Mouse (Mus musculus): Measurements from ENCODE around the gene Man1c1. TPM values are rescaled to one million over a fixed set of nuclear protein-coding genes. Genes with fewer than 3 reads are reported as not detected.

The Man1c1 gene
- total RNA-seq, 2 experiments from 2014 or later: 12.2 to 13.7 TPM

DNA sequence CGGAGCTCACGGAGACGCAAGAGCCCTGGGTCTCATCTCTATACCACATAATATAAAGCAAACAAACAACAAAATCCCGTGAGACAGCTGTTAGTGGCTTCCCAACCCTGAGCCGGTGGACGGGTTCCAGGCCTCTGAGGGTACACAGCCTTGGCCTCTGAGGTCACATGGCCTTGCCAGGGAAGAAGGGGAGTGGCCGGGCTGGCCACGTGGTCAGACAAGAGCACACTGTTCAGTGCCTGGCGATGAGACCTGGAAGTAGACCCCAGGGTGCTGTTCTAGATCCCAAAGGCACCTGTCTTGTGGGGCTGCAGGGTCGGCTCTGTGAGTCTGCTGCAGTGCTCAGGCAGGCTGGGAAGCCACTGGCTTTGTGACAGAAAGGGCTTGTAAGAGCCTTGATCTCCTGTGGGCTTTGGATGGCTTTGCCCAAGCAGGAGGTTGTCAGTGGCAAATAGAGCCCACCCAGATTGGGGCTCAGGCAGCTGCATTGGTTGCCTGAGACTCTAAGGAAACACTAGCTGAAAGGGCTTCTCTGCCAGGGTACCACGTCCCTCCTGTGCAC lies 116.4 kb downstream of the Man1c1 start:
- intact Hi-C loops (cut with DNase I): no loop called here

DNA sequence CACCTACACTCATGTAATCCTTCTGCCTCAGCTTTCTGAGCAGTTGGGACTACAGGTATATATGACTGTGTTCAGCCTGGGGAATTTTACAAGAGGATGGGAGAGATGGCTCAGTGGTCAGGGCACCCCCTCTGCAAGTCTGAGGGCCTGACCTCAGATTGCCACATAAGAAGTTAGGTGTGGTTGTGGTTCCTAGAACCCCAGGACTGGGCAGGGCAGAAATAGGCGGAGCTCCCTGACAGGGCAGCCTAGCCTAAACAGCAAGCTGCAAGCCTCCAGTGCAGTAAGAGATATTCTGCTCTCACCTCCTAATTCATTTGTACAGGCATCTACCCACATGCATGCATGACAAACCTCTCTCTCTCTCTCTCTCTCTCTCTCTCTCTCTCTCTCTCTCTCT lies 117.5 kb downstream of the Man1c1 start:
- DNase-seq: no peak
- intact Hi-C loops (cut with DNase I): no loop called here

More for the DNA sequence above, 116.4 kb downstream of the Man1c1 start:
- DNase-seq: peak; percentile 66

DNA sequence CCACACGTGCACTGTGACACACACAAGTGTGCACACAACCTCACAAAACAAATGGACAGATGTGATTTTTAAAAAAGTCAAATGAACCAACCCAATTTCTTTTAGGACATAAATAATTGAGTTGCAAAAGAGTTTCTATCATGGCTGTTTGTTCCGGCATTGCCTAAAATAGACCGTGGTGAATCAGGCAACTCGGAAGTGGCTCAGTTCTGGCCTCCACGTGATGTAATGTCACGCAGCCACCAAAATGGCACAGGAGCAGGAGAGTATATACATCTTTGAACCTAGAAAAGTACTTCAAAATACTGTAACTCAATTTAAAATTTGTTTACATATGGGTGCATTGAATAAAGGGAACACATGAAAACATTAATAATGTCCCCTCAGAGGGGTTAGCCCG lies 118.0 kb downstream of the Man1c1 start:
- no peak for DNase-seq
- intact Hi-C loops (cut with DNase I): no loop called here

DNA sequence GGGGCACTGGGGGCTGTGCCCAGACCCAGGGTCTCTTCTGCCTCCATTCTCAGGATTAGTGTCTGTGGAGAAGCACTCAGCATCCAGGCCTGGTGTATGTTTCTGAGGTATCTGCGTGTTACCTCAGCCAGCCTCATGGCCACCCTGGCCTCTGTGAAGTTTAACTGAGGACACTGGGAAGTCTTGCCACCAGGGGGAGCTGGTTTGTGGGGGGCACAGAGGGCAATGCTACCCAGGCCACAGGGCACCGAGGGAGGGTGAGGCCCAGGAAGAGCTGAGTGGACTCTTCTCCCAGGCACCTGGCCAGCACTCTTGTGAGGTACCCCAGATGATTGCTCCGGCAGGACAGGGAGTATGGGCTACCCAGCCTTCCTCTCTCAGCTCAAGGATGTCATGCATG lies 120.6 kb downstream of the Man1c1 start:
- DNase-seq: no peak
- intact Hi-C loops (cut with DNase I): no loop called here

DNA sequence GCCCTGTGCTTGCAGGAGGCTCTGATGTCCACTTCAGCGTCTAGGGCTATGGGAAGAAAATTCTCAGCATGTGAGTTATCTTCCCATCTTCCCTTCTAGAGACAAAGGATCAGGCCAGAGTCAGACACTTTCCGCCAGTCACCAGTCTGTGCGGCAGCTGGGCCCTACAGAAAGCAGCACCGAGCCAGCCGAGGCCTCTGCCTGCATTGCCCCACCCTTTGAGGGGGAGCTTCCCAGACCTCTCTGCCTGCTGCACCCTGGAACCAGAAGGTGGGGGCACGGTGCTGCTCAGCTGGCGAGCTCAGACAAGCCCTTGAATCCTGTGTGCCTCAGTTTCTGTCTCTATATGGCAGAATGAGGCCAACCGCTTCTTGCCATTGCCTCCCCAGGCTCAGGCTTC lies 122.7 kb downstream of the Man1c1 start:
- peak; percentile 79 for DNase-seq
- intact Hi-C loops (cut with DNase I): no loop called here

DNA sequence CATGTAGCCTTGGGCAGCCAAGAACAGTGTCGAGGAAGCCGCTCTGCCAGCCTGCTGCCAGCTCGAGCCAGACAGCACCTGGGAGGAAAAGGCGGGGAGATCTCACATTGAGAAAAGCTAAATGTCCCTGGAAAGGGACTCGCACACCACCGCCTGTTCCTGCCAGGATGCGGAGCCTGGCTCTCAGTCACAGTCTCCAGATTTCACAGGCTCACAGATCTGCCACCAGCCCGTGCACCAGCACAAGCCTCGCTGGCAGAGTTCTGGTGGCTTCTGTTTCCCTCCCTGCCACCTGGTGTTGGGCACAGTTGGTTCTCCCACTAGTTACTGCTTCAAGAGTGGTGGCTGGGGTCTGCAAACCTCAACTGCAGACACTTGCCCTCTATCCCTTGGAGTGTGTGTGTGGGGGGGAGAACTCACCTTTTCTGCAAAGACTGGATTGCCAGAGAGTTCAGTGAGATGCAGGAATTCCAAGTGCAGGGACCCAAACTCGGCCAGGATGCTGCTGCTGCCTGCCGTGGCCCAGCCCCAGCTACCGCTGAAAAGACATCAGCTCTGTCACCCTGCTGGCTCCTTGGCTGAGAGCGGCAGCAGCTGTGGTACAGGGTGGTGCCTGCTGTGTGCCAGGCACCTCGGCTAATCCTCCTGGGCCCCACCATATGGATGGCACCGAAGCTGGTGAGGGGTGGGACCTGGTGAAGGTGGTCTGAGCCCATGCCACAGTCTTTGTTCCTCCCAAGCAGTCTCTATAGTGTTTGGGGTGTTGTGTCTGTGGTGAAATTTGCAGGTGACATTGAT lies 123.5 kb downstream of the Man1c1 start:
- intact Hi-C loops (cut with DNase I): no loop called here

DNA sequence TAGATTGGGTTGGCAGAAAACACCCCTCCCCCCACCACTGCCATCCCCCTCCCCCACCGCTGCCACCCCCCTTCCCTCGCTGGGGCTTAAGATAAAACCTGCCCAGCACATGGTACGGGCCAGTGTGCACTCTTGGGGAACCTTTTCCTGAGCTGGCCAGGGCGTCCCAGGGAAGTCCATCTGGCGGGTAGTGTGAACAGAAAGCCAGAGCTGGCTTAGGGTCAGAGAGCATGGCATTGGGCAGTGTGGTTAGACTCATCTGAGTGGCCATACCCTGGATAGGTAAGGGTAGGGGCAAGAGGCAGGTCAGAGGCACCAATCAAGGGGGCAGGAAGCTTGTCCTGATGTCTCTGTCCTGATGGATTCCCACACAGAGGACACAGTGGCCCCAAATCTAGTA lies 124.5 kb downstream of the Man1c1 start:
- DNase-seq: no peak
- intact Hi-C loops (cut with DNase I): no loop called here

More for the DNA sequence above, 123.5 kb downstream of the Man1c1 start:
- peak; percentile 88 for DNase-seq

DNA sequence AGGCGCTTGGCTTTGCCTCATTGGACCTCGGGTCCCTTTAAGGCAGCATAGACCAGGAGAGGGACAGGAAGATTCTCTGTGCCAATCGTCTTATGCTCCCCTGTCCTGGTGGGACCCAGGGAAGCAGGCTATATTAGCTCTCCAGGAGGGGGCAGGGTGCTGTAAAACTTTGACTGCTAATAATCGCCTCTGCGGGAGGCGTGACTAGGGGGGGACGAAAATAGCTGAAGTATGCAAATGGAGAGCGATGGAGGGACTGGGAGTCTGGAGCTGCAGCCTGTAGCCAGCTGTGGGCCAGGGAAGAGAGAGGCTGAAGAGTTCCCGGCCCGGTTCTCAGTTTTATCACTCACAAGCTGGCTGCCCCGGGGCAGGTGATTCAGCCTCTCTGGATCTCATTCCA lies 124.9 kb downstream of the Man1c1 start:
- intact Hi-C loops (cut with DNase I): no loop called here
- DNase-seq: no peak

DNA sequence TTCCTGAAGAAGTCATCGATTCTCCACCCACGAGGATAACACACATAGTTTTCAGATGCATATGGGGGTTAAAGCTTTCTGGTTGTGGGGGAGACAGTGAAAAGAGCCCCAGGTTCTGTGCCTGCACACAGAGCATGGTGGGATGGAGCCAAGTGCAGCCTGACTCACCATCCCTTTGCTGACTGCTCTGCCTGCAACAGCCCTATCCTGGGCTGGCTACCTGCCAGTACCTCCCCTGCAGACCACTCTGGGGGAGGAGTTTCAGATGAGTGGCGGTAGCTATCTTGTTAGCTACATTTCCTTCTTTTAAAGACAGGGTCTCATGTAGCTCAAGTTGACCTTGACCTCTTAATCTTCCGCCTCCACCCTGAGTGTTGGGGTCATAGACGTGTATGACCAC lies 125.7 kb downstream of the Man1c1 start:
- peak; percentile 70 for DNase-seq
- intact Hi-C loops (cut with DNase I): no loop called here

DNA sequence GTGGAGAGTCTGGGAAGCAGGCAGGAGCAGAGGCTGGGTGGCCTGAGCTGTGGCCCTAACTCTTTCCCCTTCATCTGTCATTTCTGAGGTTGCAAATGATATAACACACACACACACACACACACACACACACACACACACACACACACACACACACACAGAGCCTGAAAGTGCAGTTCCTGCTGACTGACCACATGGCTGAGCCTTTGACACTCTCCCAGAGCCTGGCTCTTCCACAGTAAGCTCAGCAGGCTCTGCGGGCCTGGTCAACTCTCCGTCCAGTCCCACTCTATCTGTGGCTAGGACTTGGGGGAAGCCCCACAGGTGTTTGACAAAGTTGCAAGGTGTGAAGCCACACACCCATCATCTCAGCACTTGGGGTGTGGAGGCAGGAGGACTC lies 126.8 kb downstream of the Man1c1 start:
- no peak for DNase-seq
- intact Hi-C loops (cut with DNase I): no loop called here

DNA sequence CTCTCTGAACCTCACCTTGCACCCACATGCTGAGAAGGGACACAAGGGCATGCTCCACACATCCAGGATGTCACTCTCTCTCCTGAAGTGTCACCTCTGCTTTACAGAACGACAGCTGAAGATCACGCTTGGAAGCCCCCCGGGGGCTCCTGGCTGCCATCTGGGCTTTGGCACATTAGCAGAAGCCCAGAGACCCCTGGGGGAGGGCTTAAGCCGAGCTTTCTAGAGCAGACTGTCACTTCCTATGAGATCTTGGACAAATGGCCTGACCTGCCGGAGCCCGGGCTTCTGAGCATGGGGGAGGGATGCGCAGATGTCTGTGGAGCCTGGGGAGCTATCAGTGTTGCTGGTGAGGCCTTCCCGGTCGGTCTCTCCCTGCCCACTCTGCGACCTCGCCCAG lies 128.6 kb downstream of the Man1c1 start:
- DNase-seq: peak; percentile 82
- intact Hi-C loops (cut with DNase I): no loop called here

DNA sequence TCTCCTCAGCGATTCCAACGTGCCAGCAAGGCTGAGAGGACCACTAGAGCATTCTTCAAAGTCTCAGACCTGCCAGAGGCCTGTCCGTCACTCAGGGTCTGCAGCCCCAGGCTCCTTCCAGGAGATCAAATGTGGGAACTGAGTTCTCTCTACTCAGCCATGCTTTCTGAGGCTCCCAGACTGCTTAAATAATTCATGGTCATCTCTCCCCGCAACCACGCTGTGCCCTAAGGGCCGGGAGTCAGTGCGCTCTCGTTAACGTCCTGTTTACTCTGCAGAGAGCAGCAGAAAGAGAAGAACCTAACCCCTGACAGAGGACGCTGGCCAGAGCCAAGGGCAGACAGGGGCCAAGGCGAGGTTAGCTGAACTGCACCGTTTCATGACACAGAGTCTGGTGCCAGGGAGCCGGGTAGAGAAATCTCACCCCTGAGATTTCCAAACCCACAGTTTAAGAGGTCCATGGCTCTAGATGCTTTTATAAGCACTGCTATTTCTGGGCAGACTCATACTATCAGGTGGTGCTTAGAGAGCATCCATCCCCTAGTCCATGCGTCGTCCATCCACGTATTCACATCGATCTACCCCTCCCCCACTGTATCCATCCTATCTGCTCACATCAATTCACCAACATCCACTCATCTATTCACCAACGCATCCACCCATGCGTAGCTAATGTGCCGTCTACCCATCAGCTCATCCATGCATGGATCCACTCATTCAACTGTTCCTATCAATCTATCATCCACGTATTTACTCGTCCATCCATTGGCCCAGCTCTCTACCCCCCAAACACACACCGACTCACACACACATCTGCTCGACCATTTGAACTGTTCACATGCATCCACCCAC lies 131.4 kb downstream of the Man1c1 start:
- intact Hi-C loops (cut with DNase I): no loop called here
- no peak for DNase-seq

DNA sequence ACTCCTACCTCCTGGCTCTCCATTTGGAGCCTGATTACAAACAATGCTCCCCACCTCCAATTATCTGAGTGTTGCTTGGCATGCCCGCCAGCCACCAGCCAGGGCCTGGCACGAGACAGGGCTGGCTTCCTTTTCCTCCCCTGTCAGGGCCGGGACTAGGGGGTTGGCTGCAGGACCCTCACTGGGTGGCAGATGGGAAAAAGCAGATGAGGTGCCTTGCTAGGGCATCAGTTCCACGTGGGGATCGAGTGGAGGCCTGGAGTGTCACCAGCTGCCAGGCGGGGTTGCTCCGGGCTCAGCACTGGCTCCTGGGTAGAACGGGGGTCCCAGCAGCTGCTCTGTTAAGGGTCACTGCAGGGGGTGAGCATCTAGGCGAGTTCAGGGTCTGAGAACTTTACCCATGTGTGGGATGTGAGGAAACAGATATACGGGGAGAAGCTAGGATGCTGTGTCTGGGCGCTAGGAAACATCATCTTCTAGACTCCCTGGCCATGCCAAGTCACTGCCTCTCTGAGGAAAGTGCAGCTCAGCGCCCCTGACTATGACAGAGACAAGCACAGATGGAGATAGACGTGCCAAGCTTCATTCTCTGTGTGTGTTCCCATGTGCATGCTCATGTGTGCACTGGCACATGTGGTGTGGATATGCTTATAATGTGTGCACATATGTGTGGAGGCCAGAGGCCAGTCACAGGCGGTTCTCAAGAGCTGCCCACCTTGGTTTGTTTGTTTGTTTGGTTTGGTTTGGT lies 133.2 kb downstream of the Man1c1 start:
- intact Hi-C loops (cut with DNase I): no loop called here
- peak; percentile 88 for DNase-seq

DNA sequence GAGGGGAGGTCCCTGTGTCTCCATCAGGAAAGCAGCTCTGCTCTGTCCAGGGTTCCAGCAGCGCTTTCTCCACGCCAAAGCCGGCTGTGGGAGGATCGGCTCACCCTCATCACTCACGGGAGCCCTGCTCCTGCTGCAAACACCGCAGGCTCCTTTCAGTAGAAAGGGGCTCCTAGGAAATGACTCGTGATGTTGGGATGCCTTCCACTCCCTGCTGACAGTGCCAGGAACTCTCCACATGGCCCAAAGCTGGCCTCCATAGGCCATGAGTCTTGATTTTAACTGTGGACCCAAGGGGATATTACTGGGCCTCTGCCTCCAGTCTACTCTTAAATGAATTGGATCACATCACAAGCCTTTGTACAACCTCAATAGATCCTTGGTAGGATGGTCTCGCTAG lies 134.3 kb downstream of the Man1c1 start:
- DNase-seq: peak; percentile 35
- intact Hi-C loops (cut with DNase I): no loop called here

DNA sequence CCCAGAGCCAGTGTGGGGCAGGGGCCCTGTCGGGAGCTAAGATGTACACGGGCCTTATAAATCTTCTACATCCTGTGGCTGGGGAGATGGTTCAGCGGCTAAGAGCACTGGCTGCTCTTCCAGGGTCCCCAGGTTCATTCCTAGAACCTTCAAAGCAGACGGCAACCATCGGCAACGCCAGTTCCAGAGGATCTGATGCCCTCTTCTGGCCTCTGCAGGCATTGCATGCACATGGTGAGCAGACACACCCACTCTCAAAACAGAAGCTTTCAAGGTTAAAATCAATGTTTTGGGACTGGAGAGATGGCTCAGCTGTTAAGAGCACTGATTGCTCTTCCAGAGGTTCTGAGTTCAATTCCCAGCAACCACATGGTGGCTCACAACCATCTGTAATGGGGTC lies 134.9 kb downstream of the Man1c1 start:
- peak; percentile 57 for DNase-seq
- intact Hi-C loops (cut with DNase I): no loop called here

DNA sequence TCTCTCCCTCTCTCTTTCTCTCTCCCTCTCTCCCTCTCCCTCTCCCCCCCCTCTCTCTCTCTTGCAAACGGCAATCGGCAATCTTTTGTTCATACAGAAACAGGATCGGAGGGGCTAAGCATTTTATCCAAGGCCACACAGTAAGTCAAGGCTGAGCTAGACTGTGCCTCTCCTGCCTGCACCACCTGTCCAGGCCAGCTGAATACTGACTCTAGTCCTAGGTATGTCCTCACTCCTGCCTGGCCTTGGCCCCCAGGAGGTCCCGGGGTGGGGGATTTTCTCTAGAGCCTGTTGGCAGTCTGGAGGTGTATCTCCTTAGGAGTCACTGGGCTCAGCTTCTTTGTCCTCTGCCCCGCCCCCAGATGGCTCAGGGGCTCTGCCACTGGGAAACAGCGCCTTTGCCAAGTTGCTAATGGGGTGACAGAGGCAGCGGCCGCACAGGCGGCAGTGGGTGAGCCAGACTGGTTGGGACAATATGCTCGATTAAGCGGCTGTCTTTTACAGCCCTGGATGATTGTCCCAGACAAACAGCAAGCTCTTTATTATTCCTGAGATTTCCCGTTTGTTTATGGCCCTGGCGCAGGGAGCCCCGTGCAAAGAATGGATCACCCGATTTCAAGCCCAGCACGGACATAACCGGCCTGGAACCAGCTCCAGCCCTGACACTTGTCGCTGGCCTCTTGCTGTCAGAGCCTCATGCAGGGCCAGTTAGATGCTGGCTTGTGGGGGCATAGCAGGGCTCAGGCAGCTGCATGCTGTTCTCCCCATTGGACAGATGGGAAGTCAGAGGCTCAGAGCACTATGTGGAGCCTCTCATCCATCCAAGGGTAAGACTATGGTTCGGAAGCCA lies 136.5 kb downstream of the Man1c1 start:
- peak; percentile 92 for DNase-seq
- intact Hi-C loops (cut with DNase I): no loop called here

DNA sequence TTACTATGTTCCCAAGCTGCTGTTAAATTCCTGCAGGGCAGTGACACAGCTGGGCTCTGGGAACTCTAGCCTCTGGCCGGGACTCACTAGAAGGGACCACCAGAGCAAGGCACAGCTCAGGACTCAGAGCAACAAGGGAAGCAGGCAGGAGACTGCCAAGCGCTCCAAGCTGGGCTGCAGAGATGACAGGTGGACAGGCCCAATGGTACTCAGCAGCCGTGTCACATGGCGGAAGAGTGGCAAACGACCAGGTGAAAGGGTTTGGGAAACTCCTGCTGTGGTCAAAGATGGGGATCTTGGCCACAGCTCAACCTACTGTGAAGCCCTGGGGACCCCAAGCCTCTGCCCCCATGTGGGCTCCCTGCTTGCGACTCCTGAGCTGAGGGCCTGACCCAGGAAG lies 140.0 kb downstream of the Man1c1 start:
- intact Hi-C loops (cut with DNase I): no loop called here
- DNase-seq: no peak

DNA sequence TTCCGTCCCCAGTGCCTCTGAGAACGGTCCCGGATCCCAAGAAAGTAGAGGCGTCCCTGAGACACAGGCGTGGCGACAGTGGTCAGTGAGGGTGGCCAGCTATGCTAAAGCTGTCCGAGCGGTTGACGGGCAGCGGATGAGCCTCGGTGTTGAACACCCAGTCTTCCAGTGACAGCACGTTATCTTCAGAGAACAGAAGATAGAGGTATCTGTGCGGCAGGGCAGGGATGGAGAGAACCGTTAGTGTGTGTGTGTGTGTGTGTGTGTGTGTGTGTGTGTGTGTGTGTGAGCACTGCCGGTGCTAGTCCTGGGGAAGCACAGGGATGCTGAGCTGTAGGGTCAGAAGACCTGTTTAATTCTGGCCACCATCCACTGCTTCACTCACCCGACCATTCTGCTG lies 140.5 kb downstream of the Man1c1 start:
- DNase-seq: no peak
- intact Hi-C loops (cut with DNase I): no loop called here

DNA sequence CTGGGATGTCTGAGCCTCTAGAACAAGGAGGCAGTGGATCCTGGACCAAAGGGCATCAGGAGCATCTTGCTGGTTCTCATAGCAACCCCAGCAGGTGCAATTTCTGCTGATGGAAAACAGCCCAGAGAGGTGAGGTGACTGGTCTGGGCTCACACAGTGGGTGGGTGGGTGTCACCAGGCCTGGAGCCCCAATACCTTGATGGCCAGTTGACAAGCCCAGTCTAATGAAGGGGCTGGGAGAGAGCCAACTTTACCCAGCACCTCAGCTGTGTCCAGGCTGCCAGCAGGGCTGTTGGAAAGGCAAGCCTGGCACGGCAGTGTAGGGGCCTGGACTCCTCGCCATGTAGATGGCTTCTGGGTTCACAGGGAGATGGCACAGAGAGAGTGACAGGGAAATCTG lies 142.1 kb downstream of the Man1c1 start:
- intact Hi-C loops (cut with DNase I): no loop called here

DNA sequence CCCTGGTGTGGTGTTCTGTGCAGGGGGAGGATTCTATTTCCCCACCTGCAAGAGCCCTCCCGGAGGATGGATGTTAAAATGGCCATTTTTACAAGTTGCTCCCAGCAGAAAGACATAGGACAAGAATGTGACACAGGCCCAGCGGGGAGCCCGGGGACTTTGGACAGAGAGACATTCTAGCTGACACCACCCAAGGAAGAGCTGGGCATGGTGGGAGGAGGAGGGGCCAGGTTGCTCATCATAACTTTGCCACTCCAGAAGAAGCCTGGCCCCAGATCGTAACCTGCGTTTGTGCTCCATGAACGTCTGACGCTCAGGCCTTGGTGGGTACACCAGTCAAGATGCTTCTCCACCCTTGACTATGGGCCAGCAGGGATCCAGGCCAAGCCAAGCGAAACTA lies 143.4 kb downstream of the Man1c1 start:
- no peak for DNase-seq
- intact Hi-C loops (cut with DNase I): no loop called here

More for the DNA sequence above, 142.1 kb downstream of the Man1c1 start:
- peak; percentile 59 for DNase-seq
